Mouse (Mus musculus): ENCODE data around the gene Dnah17. TPM values are rescaled to one million over a fixed set of nuclear protein-coding genes. Genes with fewer than 3 reads are reported as not detected.

Gene Dnah17
- polyA plus RNA-seq, 1 experiment from 2014 or later = 0.06 TPM

GRCm38 (mm10) chr11:118004217-118004616, 126.2 kb downstream of the Dnah17 start:
- Histone ChIP-seq H3K4me3 (no peak overlapping the region), H3K36me3 (peaks cover 49% of the 10 kb centered on the region), H3K9ac (no peak overlapping the region), H3K27me3 (no peaks in the 10 kb centered on the region), H3K9me3 (replicated peaks) (no peaks in the 10 kb centered on the region), H3K4me1 (replicated peaks) (peaks cover 49% of the 10 kb centered on the region), H3K27ac (peak overlapping the region; percentile 15), H3K4me2 (no peak overlapping the region)
- WGBS = 72% methylated on average over 5 of the region's 5 CpGs
- ATAC-seq (replicated peaks; ENCODE audit: insufficient number of reproducible peaks, insufficient read depth, low FRiP score, low read depth) = no peak

GRCm38 (mm10) chr11:118003718-118004117, 126.7 kb downstream of the Dnah17 start:
- Histone ChIP-seq H3K9ac (no peak overlapping the region), H3K4me1 (replicated peaks) (peaks cover 49% of the 10 kb centered on the region), H3K27ac (peak overlapping the region; percentile 15; the same call in 1 of the 2 replicates), H3K27me3 (no peaks in the 10 kb centered on the region), H3K9me3 (replicated peaks) (no peaks in the 10 kb centered on the region), H3K36me3 (peaks cover 49% of the 10 kb centered on the region), H3K4me2 (no peak overlapping the region), H3K4me3 (no peak overlapping the region)
- 32% methylated on average over 5 of the region's 5 CpGs for WGBS
- no peak for ATAC-seq (replicated peaks; ENCODE audit: insufficient number of reproducible peaks, insufficient read depth, low FRiP score, low read depth)

GRCm38 (mm10) chr11:118003176-118003575, 127.3 kb downstream of the Dnah17 start:
- H3K4me1 ChIP-seq (replicated peaks) = peaks cover 49% of the 10 kb centered on the region
- no peak overlapping the region for H3K4me3 ChIP-seq
- H3K9ac ChIP-seq = no peak overlapping the region
- no peak overlapping the region for H3K4me2 ChIP-seq
- 78% methylated on average over 14 of the region's 14 CpGs for WGBS
- peaks cover 49% of the 10 kb centered on the region for H3K36me3 ChIP-seq
- no peaks in the 10 kb centered on the region for H3K9me3 ChIP-seq (replicated peaks)
- no peaks in the 10 kb centered on the region for H3K27me3 ChIP-seq
- H3K27ac ChIP-seq = no peak overlapping the region
- no peak for ATAC-seq (replicated peaks; ENCODE audit: insufficient number of reproducible peaks, insufficient read depth, low FRiP score, low read depth)

DNA sequence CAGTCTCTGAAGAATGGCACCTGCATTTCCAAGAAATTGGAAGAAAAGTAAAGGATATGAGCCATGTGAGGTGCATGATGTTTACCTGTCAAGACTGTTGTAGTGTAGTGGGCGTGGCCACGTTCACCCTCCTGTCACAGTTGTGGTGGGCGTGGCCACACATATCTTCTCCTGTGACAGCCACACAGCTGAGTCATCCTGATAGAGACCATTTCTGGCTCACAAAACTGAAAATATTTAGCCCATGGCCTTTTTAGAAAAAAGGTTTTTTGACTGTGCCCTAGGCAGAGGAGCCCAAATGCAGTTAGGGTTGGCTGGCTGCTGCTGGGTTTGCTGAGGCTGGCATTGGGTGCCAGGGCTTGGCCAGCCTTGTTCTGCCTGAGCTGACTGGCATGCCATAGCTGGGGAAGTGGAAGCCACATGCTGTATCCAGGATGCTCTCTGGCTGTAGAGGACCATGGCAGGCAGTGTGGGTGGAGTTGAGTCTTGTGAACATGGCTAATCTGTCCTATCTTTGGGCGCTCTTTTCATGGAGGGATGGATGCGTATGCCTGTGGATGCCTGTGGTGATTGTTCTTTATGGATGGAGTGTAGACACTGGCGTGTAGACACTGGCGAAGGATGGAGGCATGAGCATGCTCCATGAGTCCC, 129.7 kb downstream of the Dnah17 start:
- Histone ChIP-seq H3K4me1 (replicated peaks) (peaks cover 46% of the 10 kb centered on the region), H3K9me3 (replicated peaks) (no peaks in the 10 kb centered on the region), H3K9ac (no peak overlapping the region), H3K36me3 (peaks cover 37% of the 10 kb centered on the region), H3K27ac (peak overlapping the region; percentile 35; the same call in 1 of the 2 replicates), H3K27me3 (no peaks in the 10 kb centered on the region), H3K4me2 (no peak overlapping the region), H3K4me3 (no peak overlapping the region)
- ATAC-seq (replicated peaks; ENCODE audit: insufficient number of reproducible peaks, insufficient read depth, low FRiP score, low read depth) = no peak
- 86% methylated on average over 7 of the region's 7 CpGs for WGBS

DNA sequence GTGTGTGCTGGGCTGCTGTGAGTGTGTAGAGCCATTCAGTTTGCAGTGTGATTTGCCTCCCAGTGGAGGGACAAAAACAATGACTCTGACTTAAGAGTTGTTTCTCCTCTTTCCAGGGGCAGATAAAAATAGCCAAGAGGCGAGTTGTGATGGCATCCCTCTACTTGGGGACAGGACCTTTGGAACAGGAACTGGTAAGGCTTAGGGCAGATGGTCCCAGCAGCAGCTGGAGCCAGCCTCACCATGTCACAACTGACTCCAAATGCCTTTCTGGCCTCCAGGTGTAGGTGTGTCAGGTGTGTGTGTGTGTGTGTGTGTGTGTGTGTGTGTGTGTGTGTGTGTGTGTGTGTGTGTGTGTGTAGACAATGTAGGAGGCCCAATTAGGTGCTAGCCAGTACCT, 130.4 kb downstream of the Dnah17 start:
- no peak overlapping the region for H3K9ac ChIP-seq
- peaks cover 31% of the 10 kb centered on the region for H3K36me3 ChIP-seq
- H3K9me3 ChIP-seq (replicated peaks) = no peaks in the 10 kb centered on the region
- 7% methylated on average over 1 of the region's 1 CpGs for WGBS
- no peak for ATAC-seq (replicated peaks; ENCODE audit: insufficient number of reproducible peaks, insufficient read depth, low FRiP score, low read depth)
- H3K4me2 ChIP-seq = no peak overlapping the region
- H3K4me1 ChIP-seq (replicated peaks) = peaks cover 52% of the 10 kb centered on the region
- H3K4me3 ChIP-seq = no peak overlapping the region
- peak overlapping the region; percentile 35 for H3K27ac ChIP-seq
- H3K27me3 ChIP-seq = no peaks in the 10 kb centered on the region

DNA sequence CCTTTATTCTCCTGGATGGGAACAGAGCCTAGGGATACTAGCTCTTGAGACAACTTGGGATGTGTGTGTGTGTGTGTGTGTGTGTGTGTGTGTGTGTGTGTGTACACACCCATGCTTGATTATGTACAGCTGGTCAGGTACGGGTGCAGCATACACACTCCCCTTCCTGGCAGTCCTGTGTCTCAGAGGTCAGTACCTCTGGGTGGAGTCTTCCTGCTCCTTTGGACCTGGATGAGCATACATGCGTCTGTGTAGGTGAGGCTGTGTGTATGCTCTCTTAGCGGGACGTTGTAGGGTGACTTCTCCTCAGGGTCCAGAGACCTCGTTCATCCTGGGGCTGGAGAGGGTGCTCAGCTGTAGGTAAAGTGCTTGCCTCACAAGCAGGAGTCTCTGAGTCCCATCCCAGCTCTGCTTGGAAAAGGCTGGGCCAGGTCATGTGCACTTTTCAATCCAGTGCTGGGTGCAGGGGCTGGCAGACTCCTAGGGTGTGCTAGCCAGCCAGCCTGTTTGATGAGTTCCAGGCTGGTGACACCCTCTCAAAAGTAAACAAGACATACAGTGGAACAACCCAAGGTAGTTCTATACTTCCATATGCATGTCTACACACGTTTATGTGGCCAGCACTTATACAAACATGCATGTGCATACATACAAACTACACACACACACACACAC, 131.0 kb downstream of the Dnah17 start:
- H3K9me3 ChIP-seq (replicated peaks) = no peaks in the 10 kb centered on the region
- H3K4me2 ChIP-seq = no peak overlapping the region
- WGBS = 64% methylated on average over 6 of the region's 6 CpGs
- no peak for ATAC-seq (replicated peaks; ENCODE audit: insufficient number of reproducible peaks, insufficient read depth, low FRiP score, low read depth)
- peaks cover 59% of the 10 kb centered on the region for H3K4me1 ChIP-seq (replicated peaks)
- no peaks in the 10 kb centered on the region for H3K27me3 ChIP-seq
- no peak overlapping the region for H3K4me3 ChIP-seq
- H3K36me3 ChIP-seq = peaks cover 25% of the 10 kb centered on the region
- H3K27ac ChIP-seq = peak overlapping the region; percentile 35
- no peak overlapping the region for H3K9ac ChIP-seq

- Histone ChIP-seq H3K36me3 (peaks cover 21% of the 10 kb centered on the region), H3K27me3 (no peaks in the 10 kb centered on the region), H3K4me2 (no peak overlapping the region), H3K27ac (0 out of 2 replicates have a peak overlapping the region, but pooled peaks have one; percentile 13), H3K4me3 (no peak overlapping the region), H3K9ac (no peak overlapping the region), H3K9me3 (replicated peaks) (no peaks in the 10 kb centered on the region), H3K4me1 (replicated peaks) (peaks cover 59% of the 10 kb centered on the region)
- 86% methylated on average over 4 of the region's 4 CpGs for WGBS
- ATAC-seq (replicated peaks; ENCODE audit: insufficient number of reproducible peaks, insufficient read depth, low FRiP score, low read depth) = no peak
These were observed 132.1 kb downstream of the Dnah17 start for GRCm38 (mm10) chr11:117998356-117998755.

GRCm38 (mm10) chr11:117997085-117997484, 133.3 kb downstream of the Dnah17 start:
- Histone ChIP-seq H3K4me3 (no peak overlapping the region), H3K9me3 (replicated peaks) (no peaks in the 10 kb centered on the region), H3K27ac (no peak overlapping the region), H3K4me1 (replicated peaks) (peaks cover 66% of the 10 kb centered on the region), H3K4me2 (no peak overlapping the region), H3K27me3 (no peaks in the 10 kb centered on the region), H3K36me3 (peaks cover 16% of the 10 kb centered on the region), H3K9ac (no peak overlapping the region)
- WGBS = 93% methylated on average over 2 of the region's 2 CpGs
- ATAC-seq (replicated peaks; ENCODE audit: insufficient number of reproducible peaks, insufficient read depth, low FRiP score, low read depth) = no peak

DNA sequence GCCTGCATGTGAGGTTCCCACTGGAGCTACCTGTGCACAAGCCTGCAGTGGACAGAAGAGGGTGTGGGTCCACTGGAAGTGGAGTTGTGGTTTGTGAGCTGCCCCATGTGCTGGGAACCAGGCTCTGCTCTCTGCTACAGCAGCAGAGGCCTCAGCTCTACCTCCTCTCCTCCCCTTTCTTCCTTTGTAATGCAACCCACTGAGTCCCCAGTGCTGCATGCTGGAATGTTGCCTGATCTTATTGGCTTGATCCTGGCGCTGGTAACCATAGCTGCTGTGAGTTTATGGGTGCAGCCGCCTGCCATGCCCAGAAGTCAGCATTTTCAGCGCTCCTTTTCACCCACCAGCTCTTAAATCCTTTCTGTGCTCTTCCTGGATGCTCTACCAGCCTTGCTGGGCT, 134.4 kb downstream of the Dnah17 start:
- Histone ChIP-seq H3K9me3 (replicated peaks) (no peaks in the 10 kb centered on the region), H3K27me3 (no peaks in the 10 kb centered on the region), H3K4me3 (no peak overlapping the region), H3K4me1 (replicated peaks) (peaks cover 76% of the 10 kb centered on the region), H3K4me2 (no peak overlapping the region), H3K9ac (no peak overlapping the region), H3K36me3 (peaks cover 6% of the 10 kb centered on the region; the same call in 1 of the 2 replicates), H3K27ac (no peak overlapping the region)
- no peak for ATAC-seq (replicated peaks; ENCODE audit: insufficient number of reproducible peaks, insufficient read depth, low FRiP score, low read depth)
- WGBS = 59% methylated on average over 3 of the region's 3 CpGs

DNA sequence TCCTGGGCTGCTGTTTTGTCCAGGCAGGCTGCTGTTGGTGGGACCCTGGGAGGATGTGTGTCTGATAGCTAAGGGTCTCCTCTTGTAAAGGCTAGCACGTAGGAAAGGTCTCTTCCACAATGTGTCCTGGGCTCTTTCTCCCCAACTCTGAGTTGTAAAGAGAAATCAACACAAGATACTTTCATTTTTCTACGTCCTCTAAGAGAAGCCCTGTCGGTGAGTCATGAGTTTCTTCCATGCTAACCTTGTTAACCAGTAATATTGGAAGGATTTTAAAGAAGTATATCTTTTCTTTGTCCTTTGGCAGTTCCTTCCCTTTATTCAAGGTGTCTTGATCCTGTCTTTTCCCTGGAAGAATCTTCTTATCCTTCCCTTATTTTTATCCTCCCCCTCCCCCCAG, 134.8 kb downstream of the Dnah17 start:
- WGBS = 55% methylated on average over 3 of the region's 3 CpGs
- Histone ChIP-seq H3K4me3 (no peak overlapping the region), H3K9me3 (replicated peaks) (no peaks in the 10 kb centered on the region), H3K27ac (peak overlapping the region; percentile 81; the same call in 1 of the 2 replicates), H3K4me1 (replicated peaks) (peaks cover 79% of the 10 kb centered on the region), H3K9ac (no peak overlapping the region), H3K27me3 (no peaks in the 10 kb centered on the region), H3K36me3 (0 out of 2 replicates have a peak, but pooled peaks cover 2% of the 10 kb centered on the region), H3K4me2 (no peak overlapping the region)
- ATAC-seq (replicated peaks; ENCODE audit: insufficient number of reproducible peaks, insufficient read depth, low FRiP score, low read depth) = no peak

- Histone ChIP-seq H3K4me2 (no peak overlapping the region), H3K27me3 (no peaks in the 10 kb centered on the region), H3K9ac (no peak overlapping the region), H3K9me3 (replicated peaks) (no peaks in the 10 kb centered on the region), H3K4me1 (replicated peaks) (peaks cover 79% of the 10 kb centered on the region), H3K36me3 (no peaks in the 10 kb centered on the region), H3K4me3 (no peak overlapping the region), H3K27ac (peak overlapping the region; percentile 81; the same call in 1 of the 2 replicates)
- no peak for ATAC-seq (replicated peaks; ENCODE audit: insufficient number of reproducible peaks, insufficient read depth, low FRiP score, low read depth)
- WGBS = 31% methylated on average over 2 of the region's 2 CpGs
These were observed 135.2 kb downstream of the Dnah17 start for GRCm38 (mm10) chr11:117995255-117995654.
